Mouse (Mus musculus) spleen, adult 2 months (tissue): ENCODE measurements around the gene B3gat3. TPM values are rescaled to one million over a fixed set of nuclear protein-coding genes. Genes with fewer than 3 reads are reported as not detected.
"Not testable (repeated sequence)": the region's sequence is repeated elsewhere in the genome, so short reads cannot be mapped to it uniquely, and the experiment has no call there.

Experiments used
- DNase-seq, 2 experiments: peaks; one replicate each; pipeline versions ENCODE4 v3.0.0 to v3.0.0-alpha.2; 2012 to 2021; ENCODE audit warnings: low spot score in 2 of 2, low read depth in 1 of 2
- H3K27ac ChIP-seq: fragments of 200-500 bp; 2 replicates; pipeline ENCODE4 v1.5.1; 2012; ENCODE audit warnings: low read length, inconsistent platforms; ENCODE audit not compliant: insufficient read depth
- H3K27me3 ChIP-seq: fragments of 200-500 bp; 2 replicates; pipeline ENCODE4 v1.6.1; 2012; ENCODE audit warnings: mild to moderate bottlenecking, moderate library complexity, low read length, inconsistent platforms; ENCODE audit not compliant: control insufficient read depth, insufficient read depth
- H3K36me3 ChIP-seq: fragments of 200-500 bp; 2 replicates; pipeline ENCODE4 v1.6.1; 2012; ENCODE audit warnings: mild to moderate bottlenecking, low read length, inconsistent platforms; ENCODE audit not compliant: control insufficient read depth, insufficient read depth
- H3K4me1 ChIP-seq: fragments of 200-500 bp; 2 replicates; pipeline ENCODE4 v1.6.1; 2011; ENCODE audit warnings: inconsistent platforms; ENCODE audit not compliant: control insufficient read depth, insufficient read depth, insufficient read length
- H3K4me3 ChIP-seq: fragments of 200-500 bp; 2 replicates; pipeline ENCODE4 v1.5.1; 2011; ENCODE audit warnings: mild to moderate bottlenecking, inconsistent platforms; ENCODE audit not compliant: insufficient read depth, insufficient read length; ENCODE audit errors: extremely low read depth
- CTCF ChIP-seq: fragments of 200-500 bp; IDR thresholded peaks from 2 replicates; pipeline ENCODE4 v1.5.1; 2011; ENCODE audit warnings: mild to moderate bottlenecking, inconsistent platforms; ENCODE audit not compliant: insufficient read depth, insufficient read length, insufficient replicate concordance; ENCODE audit errors: extremely low read depth
- POLR2A ChIP-seq: fragments of 200-500 bp; IDR thresholded peaks from 2 replicates; pipeline ENCODE4 v1.6.1; 2011; ENCODE audit warnings: low read depth, low read length, inconsistent platforms
- WGBS: fragments of 180-500 bp; shearing (Covaris S2); methylation state at CpG from one replicate; pipeline ENCODE4 v1.1.7; 2018; 5-methylcytosine and 5-hydroxymethylcytosine counted together
- polyA plus RNA-seq: library from polyadenylated mRNA; depleted of rRNA; stranded (reverse); fragments of >200 nt; gene quantifications from 2 replicates; pipeline ENCODE4 v1.2.3, GENCODE M21; 2012

The B3gat3 gene
- polyA plus RNA-seq, 1 experiment: 86.0 TPM

DNA sequence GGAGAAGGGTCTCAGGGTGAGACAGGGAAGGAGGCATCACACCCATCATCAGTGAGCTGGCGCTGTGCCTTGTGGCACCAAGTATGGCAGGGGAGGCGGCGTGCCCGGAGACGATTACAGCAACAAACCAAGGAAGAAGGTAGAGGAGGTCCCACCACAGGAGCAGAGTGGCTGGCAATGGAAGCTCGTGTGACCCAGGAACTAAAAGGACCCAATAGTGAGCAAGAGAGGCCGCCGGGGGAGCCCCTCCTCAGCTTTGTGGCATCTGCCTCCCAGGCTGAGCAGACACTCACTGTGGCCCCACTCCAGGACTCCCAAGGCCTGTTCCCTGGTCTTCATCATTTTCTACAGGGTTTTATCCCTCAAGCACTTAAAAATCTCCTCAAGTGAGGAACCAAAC is 45.6 kb downstream of the B3gat3 start:
- Histone ChIP-seq H3K4me3 (no peak overlapping the region), H3K36me3 (peaks cover 52% of the 10 kb centered on the region), H3K4me1 (peaks cover 2% of the 10 kb centered on the region; the same call in 1 of the 2 replicates), H3K27ac (no peak overlapping the region), H3K27me3 (no peaks in the 10 kb centered on the region)
- TF ChIP-seq POLR2A: no peak
- no peak for TF ChIP-seq CTCF
- 79% methylated on average over 8 of the region's 8 CpGs for WGBS
- DNase-seq: peak in 1 of 2 experiments; percentile 26

DNA sequence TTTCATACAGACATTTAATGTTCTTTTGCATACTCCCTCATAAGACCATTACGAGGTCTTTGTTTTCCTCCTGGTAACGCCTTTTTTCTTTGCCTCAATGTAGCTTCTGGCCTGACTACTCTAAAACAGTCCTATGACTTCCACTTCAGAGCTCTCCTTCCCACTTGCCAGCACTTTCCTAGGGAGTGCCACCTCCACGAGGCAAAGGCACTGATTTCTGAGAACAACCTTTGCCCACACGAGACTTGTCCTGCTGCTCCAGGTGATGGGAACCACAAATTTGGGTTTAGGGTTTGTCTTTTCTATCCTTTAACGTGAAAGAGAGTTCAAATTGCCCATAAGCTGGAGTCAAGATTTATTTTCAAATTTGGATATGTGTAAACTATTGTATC is 46.0 kb downstream of the B3gat3 start:
- peak overlapping the region; percentile 66 for H3K4me3 ChIP-seq
- H3K27me3 ChIP-seq: no peaks in the 10 kb centered on the region
- H3K27ac ChIP-seq: peak overlapping the region; percentile 88
- H3K36me3 ChIP-seq: peaks cover 56% of the 10 kb centered on the region
- DNase-seq: no peak
- H3K4me1 ChIP-seq: peaks cover 2% of the 10 kb centered on the region; the same call in 1 of the 2 replicates
- WGBS: 33% methylated on average over 5 of the region's 5 CpGs
- TF ChIP-seq POLR2A: no peak

DNA sequence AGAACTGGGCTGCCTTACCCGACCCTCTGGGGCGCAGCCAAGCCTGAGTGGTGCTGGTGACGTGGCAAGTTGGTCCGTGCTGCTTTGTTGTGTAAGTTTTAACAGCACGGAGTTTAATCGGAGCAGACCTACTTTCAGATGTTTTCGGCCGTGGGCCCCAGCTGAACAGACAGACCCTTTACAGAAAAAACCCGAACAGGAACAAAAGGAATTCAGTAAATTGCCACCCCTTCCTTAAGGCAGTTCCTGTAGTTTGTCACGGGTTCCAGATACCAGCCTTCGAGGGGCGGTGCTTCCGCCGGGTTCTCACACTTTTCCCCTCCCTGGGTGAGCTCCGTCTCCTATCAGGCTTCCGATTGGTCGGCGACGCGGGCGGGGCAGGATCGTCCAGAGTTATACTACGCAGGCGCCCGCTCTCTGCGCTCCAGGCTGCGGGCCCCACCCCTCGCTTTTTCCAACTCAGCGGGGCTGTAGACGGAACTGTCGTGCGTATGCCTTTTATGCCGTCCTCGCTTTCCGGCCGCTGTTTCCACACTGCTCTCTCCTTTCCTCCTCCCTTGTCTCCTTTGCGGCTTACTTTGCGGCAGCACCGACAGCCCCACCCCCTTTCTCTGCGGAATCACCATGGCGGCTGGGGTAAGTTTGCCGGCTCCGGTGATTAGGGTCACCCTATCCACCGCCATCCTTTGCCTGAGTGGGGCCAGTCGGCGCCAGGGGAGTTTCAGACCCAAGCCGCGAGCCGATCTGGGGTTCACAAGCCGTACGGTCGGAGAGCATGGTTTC is 46.6 kb downstream of the B3gat3 start, which contains the start of gene Eef1g:
Eef1g (plus strand) TSS at position 452 of the 783 bp plus-strand sequence.
- peak within 1 kb of the TSS; percentile 88 for H3K27ac ChIP-seq
- peak within 1 kb of the TSS; percentile 76 for H3K4me3 ChIP-seq
- H3K36me3 ChIP-seq: peaks cover 55% of the 10 kb centered on the region
- TF ChIP-seq POLR2A: peak; percentile 58
- TF ChIP-seq CTCF: no peak
- DNase-seq: peak; percentile 99
- H3K27me3 ChIP-seq: no peaks in the 10 kb centered on the region
- WGBS: under 1% methylated on average over 52 of the region's 52 CpGs
- peaks cover 2% of the 10 kb centered on the region; the same call in 1 of the 2 replicates for H3K4me1 ChIP-seq

DNA sequence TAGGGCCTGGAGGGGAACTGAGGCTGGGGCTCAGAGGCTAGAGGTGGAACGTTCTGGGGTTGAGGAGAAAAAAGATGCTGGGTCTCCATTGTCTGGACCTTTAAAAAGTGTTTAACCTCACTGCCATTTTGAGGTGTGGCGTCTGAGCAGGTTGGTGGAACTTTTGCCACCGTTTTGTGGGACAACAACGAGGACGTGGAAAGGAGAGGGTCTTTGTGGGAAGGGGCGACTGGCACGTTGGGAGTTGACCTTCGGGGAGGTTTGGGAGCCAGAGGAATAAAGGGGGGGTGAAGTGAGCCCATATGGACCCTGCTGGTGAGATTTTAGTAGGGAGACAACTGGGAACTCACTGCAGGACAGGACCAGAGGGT is 47.2 kb downstream of the B3gat3 start:
- TF ChIP-seq CTCF (no peak), POLR2A (no peak)
- no peaks in the 10 kb centered on the region for H3K27me3 ChIP-seq
- DNase-seq: no peak
- WGBS: 0% methylated on average over 8 of the region's 8 CpGs
- peaks cover 2% of the 10 kb centered on the region; the same call in 1 of the 2 replicates for H3K4me1 ChIP-seq
- peak overlapping the region; percentile 76 for H3K4me3 ChIP-seq
- peaks cover 56% of the 10 kb centered on the region for H3K36me3 ChIP-seq
- H3K27ac ChIP-seq: peak overlapping the region; percentile 68

DNA sequence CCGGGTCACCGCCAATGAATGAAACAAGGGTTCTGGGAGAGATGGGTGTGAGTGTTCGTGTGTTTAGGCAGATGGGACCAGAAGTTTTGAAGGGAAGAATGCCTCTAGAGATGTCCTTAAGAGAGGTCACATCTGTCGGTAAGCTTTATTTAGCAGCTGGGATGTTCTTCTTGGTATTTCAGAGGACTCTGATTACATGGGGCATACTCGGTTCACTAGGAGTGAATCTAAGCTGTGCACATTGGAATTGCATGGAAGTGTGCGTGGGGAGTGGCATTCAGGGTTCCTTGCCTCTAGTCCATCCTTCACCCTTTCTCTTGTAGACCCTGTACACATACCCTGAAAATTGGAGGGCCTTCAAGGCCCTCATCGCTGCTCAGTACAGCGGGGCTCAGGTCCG is 47.7 kb downstream of the B3gat3 start:
- Histone ChIP-seq H3K4me3 (peak overlapping the region; percentile 76), H3K4me1 (peaks cover 2% of the 10 kb centered on the region; the same call in 1 of the 2 replicates), H3K27me3 (no peaks in the 10 kb centered on the region), H3K27ac (no peak overlapping the region), H3K36me3 (peaks cover 54% of the 10 kb centered on the region)
- DNase-seq: no peak
- 3% methylated on average over 9 of the region's 9 CpGs for WGBS
- TF ChIP-seq CTCF (no peak), POLR2A (no peak)

DNA sequence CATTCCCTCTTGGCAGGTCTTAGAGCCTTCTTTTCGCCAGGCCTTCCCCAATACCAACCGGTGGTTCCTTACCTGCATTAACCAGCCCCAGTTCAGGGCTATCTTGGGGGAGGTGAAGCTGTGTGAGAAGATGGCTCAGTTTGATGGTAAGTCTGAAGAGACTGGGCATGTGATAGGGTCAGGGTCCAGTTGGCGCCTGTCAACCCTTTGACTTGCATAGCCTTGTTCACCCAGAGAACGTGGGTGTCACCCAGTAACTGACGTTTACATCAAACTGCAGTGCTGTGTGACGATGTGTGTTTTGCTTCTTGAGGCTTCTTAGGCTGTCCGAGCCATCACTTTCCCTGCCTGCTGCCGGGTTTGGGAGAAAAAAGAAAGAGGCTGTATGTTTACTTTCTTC is 52.3 kb downstream of the B3gat3 start:
- peaks cover 52% of the 10 kb centered on the region for H3K36me3 ChIP-seq
- H3K27ac ChIP-seq, DNase-seq, H3K27me3 ChIP-seq, H3K4me3 ChIP-seq, H3K4me1 ChIP-seq: not testable (repeated sequence)
- WGBS: 91% methylated on average over 8 of the region's 8 CpGs

DNA sequence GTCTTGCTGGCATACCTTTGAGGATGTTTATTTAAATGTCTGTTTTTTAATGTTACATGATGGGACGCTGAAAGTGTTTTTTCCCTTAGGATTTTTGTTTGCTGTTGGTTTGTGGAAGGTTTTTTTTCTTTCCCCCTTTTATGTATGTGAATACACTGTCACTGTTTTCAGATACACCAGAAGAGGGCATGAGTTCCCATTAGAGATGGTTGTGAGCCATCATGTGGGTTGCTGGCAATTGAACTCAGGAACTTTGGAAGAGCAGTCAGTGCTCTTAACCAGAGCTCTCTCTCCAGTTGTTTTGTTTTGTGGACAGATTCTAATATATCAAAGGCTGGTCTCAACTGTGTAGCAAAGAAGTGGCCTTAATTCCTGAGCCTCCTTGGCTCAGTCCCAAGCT is 54.5 kb downstream of the B3gat3 start:
- Histone ChIP-seq H3K4me1 (no peaks in the 10 kb centered on the region), H3K27me3 (no peaks in the 10 kb centered on the region)
- TF ChIP-seq CTCF (no peak), POLR2A (no peak)

More for the DNA sequence above, 54.5 kb downstream of the B3gat3 start:
- Histone ChIP-seq H3K4me3 (no peak overlapping the region), H3K36me3 (peaks cover 59% of the 10 kb centered on the region), H3K27ac (no peak overlapping the region)
- 87% methylated on average over 1 of the region's 1 CpGs for WGBS
- no peak for DNase-seq
